Mouse (Mus musculus): ENCODE measurements at regions not wholly inside any gene's neighbourhood (a gene's known extent, or its start where the extent isn't known, plus 50 kb on each side); places are given as distances from the start of the nearest gene placed in this dataset.

DNA sequence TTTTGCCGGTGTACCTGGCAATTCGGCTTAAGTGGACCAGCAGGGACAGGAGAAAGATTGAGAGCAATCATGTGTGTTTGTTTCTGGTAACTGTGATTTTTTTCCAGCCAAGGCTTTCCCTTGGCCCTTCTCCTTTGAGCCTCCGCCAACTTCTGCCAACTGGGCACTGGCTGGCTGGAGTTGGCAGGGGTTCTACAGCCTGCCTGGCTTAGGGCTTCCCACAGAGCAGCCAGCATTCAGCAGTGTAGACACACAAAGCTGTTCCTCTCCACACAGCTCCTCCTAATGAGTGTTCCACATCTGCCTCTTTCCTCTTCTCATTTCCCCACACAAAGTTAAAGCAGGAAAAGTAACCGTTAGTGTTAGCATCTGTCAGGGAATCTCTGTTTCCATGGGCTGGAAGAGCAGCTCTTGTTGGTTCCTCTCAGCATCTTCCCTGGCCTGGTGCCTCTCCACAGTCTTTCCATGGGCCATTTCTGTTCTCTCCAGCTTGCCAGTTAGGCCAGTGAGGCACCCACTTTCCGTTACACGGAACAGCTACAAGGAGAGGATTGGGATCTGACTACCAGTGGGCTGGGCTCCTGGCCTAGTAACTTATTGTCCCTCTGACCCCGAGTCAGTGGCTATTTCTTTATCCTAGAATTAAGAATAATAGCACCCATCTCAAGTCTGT, 68.0 kb upstream of the Rbm24 start:
- intact Hi-C loops (cut with DNase I): no loop called here
- peak; percentile 6 for DNase-seq (ENCODE audit: low spot score)

DNA sequence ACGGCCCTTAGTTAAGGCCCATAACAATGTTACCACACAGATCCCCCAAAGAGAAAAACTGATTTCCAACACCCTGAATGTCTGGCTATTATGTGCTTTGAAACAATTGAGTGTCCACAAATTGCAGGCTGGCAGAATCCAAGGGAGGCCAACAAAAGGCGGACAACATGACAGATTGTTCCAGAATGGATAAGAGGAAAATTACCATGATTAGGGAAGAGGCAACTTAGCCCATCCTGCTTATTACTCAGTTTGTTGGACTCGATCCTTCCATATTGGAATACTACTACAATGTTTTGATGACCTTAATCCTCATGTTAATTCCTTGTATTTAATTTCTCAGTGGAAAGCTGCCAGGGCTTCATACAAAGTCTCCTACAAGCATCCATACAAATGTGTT, 62.9 kb upstream of the Rbm24 start:
- intact Hi-C loops (cut with DNase I): no loop called here
- DNase-seq (ENCODE audit: low spot score): no peak

DNA sequence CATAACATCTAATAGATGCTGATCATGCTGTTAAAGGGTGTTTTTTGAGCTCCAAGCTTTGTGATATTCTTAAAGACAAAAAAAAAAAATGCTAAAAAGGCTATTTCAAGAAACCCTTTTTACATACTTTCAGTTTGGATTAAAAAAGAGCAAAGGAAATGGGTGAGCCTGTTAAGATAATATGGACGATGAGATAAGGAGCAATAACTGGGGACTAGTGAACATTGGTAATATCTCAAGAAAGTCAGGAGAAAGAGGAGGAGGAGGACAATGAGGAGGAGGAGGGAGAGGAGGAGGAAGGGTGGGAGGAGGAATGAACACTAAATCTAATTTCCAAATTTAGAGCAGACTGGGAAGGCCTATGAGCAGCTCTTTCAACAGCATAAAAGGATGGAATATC, 62.3 kb upstream of the Rbm24 start:
- no peak for DNase-seq (ENCODE audit: low spot score)
- intact Hi-C loops (cut with DNase I): no loop called here

DNA sequence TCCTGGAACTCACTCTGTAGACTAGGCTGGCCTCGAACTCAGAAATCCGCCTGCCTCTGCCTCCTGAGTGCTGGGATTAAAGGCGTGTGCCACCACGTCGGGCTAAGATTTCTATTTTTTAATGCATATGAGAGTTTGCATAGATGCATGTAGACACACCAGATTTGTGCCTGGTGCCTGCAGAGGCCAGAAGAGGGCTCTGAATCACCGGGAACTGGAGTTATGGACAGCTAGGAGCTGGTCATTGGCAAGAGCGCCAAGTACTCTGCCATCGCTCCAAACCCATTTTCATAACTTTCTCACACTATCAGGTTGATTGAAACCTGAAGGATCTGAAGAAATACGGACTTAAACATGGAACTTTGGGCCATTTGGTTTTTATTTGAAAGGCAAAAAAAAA, 61.2 kb upstream of the Rbm24 start:
- DNase-seq (ENCODE audit: low spot score): no peak
- intact Hi-C loops (cut with DNase I): no loop called here

DNA sequence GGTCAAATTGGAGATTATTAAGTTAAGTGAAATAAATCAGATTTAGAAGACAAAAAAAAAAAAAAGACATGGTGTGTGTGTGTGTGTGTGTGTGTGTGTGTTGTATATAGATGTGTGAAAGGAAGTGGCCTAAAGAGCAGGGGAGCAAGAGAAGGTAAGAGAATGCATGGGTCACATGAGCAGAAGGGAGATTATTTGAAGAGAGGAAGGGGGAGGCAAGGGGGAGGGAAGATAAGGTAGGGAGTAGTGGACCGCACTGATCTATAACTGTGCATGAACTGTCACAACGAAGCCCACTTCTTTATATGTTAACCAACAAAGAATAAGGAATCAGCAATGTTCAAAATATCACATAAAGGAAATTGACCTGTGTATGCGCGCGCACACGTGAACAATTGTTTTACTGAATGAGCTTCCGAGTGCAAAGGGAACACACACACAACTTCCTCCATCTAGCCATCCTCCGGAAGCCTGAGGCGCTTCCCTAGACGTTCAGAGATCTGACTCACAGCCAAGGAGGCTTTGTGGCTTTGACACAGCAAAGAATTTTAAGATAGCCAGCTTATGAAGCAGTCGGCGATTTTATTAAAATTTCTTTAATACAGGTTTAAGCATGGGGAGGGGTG, 57.6 kb upstream of the Rbm24 start:
- DNase-seq (ENCODE audit: low spot score): no peak
- intact Hi-C loops (cut with DNase I): no loop called here

DNA sequence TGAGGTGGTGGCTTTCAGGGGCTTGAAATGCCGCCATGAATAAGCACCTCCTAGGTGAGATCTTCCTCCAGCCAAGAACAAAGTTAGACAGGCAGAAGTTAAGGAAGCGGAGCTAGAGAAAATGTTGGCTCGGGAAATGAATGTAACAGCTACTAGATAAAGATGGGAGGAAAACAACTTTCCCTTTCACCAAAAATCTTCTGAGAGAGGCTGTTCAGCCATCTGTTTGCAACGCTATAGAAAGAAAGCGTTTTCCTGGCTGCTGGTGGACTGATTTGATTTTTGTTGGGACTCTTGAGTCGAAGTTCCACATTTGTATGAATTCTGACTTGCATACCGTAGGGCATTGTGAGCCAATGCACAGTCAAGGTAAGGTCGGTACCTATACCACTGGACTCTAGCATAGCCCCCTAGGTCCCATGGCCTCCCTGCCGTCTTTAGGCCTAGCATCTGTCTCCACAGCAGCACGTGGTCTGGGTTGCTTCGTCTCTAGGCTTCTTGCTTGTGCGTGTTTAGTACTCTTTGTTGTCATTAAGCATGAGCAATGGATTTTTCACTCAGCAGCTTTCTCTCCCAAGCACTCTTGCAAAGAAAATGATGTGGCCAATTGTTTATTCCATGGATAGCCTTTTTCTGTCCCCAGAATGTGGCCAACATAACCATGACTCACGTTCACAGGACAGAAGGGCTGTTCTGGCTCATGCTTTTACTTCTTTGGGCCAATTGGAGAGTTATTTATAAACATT, 54.6 kb upstream of the Rbm24 start:
- intact Hi-C loops (cut with DNase I): no loop called here

DNA sequence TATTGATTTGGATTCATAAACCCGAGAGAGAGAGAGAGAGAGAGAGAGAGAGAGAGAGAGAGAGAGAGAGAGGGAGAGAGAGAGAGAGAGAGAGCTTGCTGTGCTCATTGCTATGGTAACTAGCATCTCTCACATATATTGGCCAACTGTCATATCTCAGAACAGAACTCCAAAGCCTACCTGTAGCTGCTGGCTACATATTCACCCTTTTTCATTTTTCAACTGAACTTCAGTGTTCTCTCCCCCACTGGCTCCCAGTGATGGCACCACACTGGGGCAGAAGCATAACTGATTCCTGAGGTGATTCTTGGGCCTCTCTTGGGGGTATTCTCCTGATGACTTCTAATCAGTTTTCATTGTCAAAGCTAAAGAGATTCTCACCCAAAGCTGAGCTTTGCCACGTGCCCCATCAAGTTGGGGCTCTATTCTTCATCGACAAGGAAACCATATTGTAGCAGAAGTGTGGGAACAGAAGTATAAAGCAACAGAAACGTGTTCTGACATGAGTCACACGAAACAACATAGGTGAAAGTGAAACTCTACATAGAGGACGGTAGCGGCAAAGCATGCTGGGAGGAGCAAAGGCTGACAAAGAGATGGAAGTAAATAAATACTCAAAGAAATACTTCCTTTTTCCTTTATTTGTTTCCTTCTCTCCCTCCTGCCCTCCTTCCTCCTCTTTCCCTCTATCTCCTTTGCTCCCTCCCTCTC, 53.9 kb upstream of the Rbm24 start:
- intact Hi-C loops (cut with DNase I): no loop called here
- DNase-seq (ENCODE audit: low spot score): no peak

More for the DNA sequence above, 54.6 kb upstream of the Rbm24 start:
- DNase-seq (ENCODE audit: low spot score): no peak

DNA sequence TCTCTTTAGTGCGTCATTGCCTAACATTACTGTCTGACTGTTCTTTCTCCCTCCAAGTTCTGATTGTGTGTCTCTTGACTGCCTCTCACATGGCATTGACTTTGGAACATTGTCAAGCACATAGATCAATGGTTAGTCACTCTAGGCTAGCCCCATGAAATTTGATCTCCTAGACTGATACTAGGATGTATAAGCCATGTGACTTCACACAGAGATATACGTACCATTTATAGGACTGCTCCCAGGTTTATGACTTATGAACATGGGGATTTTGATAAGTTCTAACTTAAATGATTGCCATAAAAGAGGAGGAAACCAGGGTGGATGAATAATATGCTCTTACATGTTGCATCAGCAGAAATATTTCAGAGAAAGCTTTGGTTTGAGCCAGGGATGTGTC, 52.9 kb upstream of the Rbm24 start:
- no peak for DNase-seq (ENCODE audit: low spot score)
- intact Hi-C loops (cut with DNase I): no loop called here
